Mouse (Mus musculus): ENCODE results near the gene Pdk1. TPM values are rescaled to one million over a fixed set of nuclear protein-coding genes. Genes with fewer than 3 reads are reported as not detected.

The Pdk1 gene
- total and polyA plus RNA-seq, 2 experiments = 42.3 to 77.5 TPM

DNA sequence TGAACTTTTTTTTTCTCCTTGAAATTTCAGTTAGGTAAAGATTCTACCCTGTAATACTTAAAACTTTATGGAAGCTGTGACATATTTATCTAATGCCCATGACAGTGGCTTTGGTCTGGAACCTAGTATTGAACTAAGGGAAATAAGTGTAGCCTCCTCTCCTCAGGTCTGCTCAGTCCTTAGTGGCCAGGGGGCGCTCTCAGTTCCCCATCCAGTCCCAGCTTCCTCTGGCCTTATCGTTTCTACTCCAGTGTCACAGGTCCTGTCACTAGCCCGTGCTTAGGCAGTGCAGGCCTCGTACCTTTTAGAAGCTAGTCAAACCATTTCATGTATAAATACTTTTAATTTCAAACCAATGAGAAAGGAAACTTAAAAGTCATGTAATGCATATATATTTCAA is 15.4 kb downstream of the Pdk1 start:
- H3K4me3 ChIP-seq (ENCODE audit: insufficient read depth, low read depth, low read length) = no peak overlapping the region
- H3K4me1 ChIP-seq (ENCODE audit: control insufficient read depth, insufficient read depth, low read length) = peaks cover 9% of the 10 kb centered on the region
- WGBS = 76% methylated on average over 4 of the region's 4 CpGs
- H3K27ac ChIP-seq (replicated peaks; ENCODE audit: insufficient read depth, low read depth, low read length) = no peak overlapping the region
- 0 out of 2 replicates have a peak, but pooled peaks have one; percentile 24 for TF ChIP-seq CTCF (IDR thresholded peaks at IDR 0.05; ENCODE audit: low read depth, low read length)
- TF ChIP-seq POLR2A (IDR thresholded peaks at IDR 0.05; ENCODE audit: extremely low read depth, insufficient read depth, low read length) = no peak
- no peak overlapping the region for H3K9ac ChIP-seq (ENCODE audit: low read depth, low read length)
- peaks cover 46% of the 10 kb centered on the region for H3K36me3 ChIP-seq (ENCODE audit: control insufficient read depth, insufficient read depth, low read length)
- H3K27me3 ChIP-seq (ENCODE audit: control insufficient read depth, insufficient read depth, low read length) = no peaks in the 10 kb centered on the region
- no peaks in the 10 kb centered on the region for H3K79me2 ChIP-seq (ENCODE audit: control insufficient read depth, insufficient read depth, low read length)
- no peak for DNase-seq (ENCODE audit: extremely low read depth, low read depth, low spot score)

DNA sequence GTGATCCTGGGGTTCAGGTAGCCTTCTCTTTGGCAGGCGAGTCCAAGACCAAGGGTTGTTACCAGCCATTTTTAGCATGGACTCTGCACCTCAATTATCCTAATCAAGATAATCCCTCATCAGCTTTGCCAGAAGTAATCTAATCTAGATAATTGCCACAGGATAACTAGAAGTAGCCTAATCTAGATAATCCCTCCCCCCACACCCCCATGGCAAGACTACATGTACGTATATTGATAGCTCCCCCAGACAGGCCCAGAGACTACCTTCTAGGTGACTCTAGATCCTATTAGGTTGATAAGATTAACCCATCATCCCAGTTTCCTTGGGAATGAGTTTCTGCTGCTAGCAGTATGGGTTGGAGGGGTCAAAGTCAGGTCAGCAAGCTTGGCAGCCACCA is 18.5 kb downstream of the Pdk1 start:
- TF ChIP-seq POLR2A (IDR thresholded peaks at IDR 0.05; ENCODE audit: extremely low read depth, insufficient read depth, low read length) = no peak
- no peak for TF ChIP-seq CTCF (IDR thresholded peaks at IDR 0.05; ENCODE audit: low read depth, low read length)
- no peaks in the 10 kb centered on the region for H3K27me3 ChIP-seq (ENCODE audit: control insufficient read depth, insufficient read depth, low read length)
- H3K4me3 ChIP-seq (ENCODE audit: insufficient read depth, low read depth, low read length) = no peak overlapping the region
- DNase-seq (ENCODE audit: extremely low read depth, low read depth, low spot score) = peak; percentile 37
- no peak overlapping the region for H3K27ac ChIP-seq (replicated peaks; ENCODE audit: insufficient read depth, low read depth, low read length)
- H3K9ac ChIP-seq (ENCODE audit: low read depth, low read length) = no peak overlapping the region
- H3K79me2 ChIP-seq (ENCODE audit: control insufficient read depth, insufficient read depth, low read length) = no peaks in the 10 kb centered on the region
- peaks cover 9% of the 10 kb centered on the region for H3K4me1 ChIP-seq (ENCODE audit: control insufficient read depth, insufficient read depth, low read length)
- H3K36me3 ChIP-seq (ENCODE audit: control insufficient read depth, insufficient read depth, low read length) = peaks cover 32% of the 10 kb centered on the region
- 95% methylated on average over 2 of the region's 2 CpGs for WGBS

DNA sequence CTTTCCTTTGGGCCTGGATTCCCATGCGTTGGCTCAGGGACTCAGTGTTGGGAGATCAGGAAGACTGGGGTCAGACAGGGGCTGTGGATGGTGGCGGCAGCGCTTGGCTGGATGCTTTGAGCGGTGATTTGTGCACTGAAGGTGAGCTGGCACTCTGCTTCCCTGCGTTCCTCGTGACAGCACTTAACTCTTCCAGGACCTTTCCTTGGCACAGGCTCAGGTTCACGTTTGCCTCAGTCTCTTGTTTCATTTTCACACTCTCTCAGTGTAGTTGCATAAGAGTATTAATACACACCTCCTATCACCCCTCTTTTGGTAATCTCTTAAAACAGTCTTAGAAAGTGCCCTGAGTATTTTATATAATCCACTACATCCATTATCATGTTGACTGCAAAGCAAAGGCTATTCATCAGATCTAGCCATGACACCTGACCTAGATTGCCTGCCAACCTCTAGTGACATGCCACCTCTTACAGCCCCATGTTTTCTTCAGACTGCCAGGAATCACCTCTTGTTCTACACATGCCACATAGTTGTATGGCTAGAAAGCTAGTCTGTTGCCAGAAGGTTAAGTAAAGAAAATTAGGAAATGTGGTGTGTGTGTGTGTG is 19.8 kb downstream of the Pdk1 start:
- peak; percentile 83 for DNase-seq (ENCODE audit: extremely low read depth, low read depth, low spot score)
- Histone ChIP-seq H3K27me3 (ENCODE audit: control insufficient read depth, insufficient read depth, low read length) (no peaks in the 10 kb centered on the region), H3K4me1 (ENCODE audit: control insufficient read depth, insufficient read depth, low read length) (peaks cover 9% of the 10 kb centered on the region), H3K79me2 (ENCODE audit: control insufficient read depth, insufficient read depth, low read length) (no peaks in the 10 kb centered on the region), H3K9ac (ENCODE audit: low read depth, low read length) (no peak overlapping the region), H3K4me3 (ENCODE audit: insufficient read depth, low read depth, low read length) (no peak overlapping the region), H3K36me3 (ENCODE audit: control insufficient read depth, insufficient read depth, low read length) (peaks cover 28% of the 10 kb centered on the region), H3K27ac (replicated peaks; ENCODE audit: insufficient read depth, low read depth, low read length) (peak overlapping the region; percentile 33; the same call in 1 of the 2 replicates)
- 40% methylated on average over 7 of the region's 7 CpGs for WGBS
- TF ChIP-seq POLR2A (IDR thresholded peaks at IDR 0.05; ENCODE audit: extremely low read depth, insufficient read depth, low read length) (no peak), CTCF (IDR thresholded peaks at IDR 0.05; ENCODE audit: low read depth, low read length) (no peak)

GRCm38 (mm10) chr2:71895596-71896286 is 22.7 kb downstream of the Pdk1 start:
- no peak for TF ChIP-seq CTCF (IDR thresholded peaks at IDR 0.05; ENCODE audit: low read depth, low read length)
- no peak for TF ChIP-seq POLR2A (IDR thresholded peaks at IDR 0.05; ENCODE audit: extremely low read depth, insufficient read depth, low read length)

DNA sequence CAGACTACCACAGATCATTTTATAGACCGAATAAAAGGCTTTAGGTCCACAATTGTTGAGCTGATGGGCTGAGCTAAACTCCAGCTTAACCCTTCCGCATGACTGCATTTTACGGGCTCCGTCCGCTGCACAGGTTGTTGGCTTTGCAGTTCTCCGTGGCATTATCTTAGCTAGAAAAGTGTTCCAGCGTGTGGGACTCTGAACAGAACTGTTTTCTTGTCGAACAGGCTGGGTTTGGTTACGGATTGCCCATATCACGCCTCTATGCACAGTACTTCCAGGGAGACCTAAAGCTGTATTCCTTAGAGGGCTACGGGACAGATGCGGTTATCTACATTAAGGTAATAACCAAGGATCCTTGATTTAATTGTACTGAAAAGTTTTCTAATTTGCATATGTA is 24.4 kb downstream of the Pdk1 start:
- 97% methylated on average over 12 of the region's 12 CpGs for WGBS
- no peak for DNase-seq (ENCODE audit: extremely low read depth, low read depth, low spot score)
- Histone ChIP-seq H3K79me2 (ENCODE audit: control insufficient read depth, insufficient read depth, low read length) (no peaks in the 10 kb centered on the region), H3K27me3 (ENCODE audit: control insufficient read depth, insufficient read depth, low read length) (no peaks in the 10 kb centered on the region), H3K4me1 (ENCODE audit: control insufficient read depth, insufficient read depth, low read length) (peaks cover 8% of the 10 kb centered on the region), H3K36me3 (ENCODE audit: control insufficient read depth, insufficient read depth, low read length) (peaks cover 32% of the 10 kb centered on the region), H3K4me3 (ENCODE audit: insufficient read depth, low read depth, low read length) (no peak overlapping the region), H3K9ac (ENCODE audit: low read depth, low read length) (no peak overlapping the region), H3K27ac (replicated peaks; ENCODE audit: insufficient read depth, low read depth, low read length) (no peak overlapping the region)
- TF ChIP-seq CTCF (IDR thresholded peaks at IDR 0.05; ENCODE audit: low read depth, low read length) (no peak), POLR2A (IDR thresholded peaks at IDR 0.05; ENCODE audit: extremely low read depth, insufficient read depth, low read length) (no peak)

More at GRCm38 (mm10) chr2:71895596-71896286, 22.7 kb downstream of the Pdk1 start:
- Histone ChIP-seq H3K27ac (replicated peaks; ENCODE audit: insufficient read depth, low read depth, low read length) (no peak overlapping the region), H3K79me2 (ENCODE audit: control insufficient read depth, insufficient read depth, low read length) (no peaks in the 10 kb centered on the region), H3K4me3 (ENCODE audit: insufficient read depth, low read depth, low read length) (no peak overlapping the region), H3K9ac (ENCODE audit: low read depth, low read length) (no peak overlapping the region), H3K27me3 (ENCODE audit: control insufficient read depth, insufficient read depth, low read length) (no peaks in the 10 kb centered on the region), H3K4me1 (ENCODE audit: control insufficient read depth, insufficient read depth, low read length) (peaks cover 9% of the 10 kb centered on the region), H3K36me3 (ENCODE audit: control insufficient read depth, insufficient read depth, low read length) (peaks cover 32% of the 10 kb centered on the region)
- 95% methylated on average over 13 of the region's 13 CpGs for WGBS
- no peak for DNase-seq (ENCODE audit: extremely low read depth, low read depth, low spot score)
